Mouse (Mus musculus) CH12.LX (cell line): ENCODE measurements around the gene Aunip. TPM values are rescaled to one million over a fixed set of nuclear protein-coding genes. Genes with fewer than 3 reads are reported as not detected.

Experiments used
- DNase-seq: peaks from one replicate; pipeline ENCODE4 v3.0.0-alpha.2; 2013; ENCODE audit errors: extremely low read depth
- H3K27ac ChIP-seq: 2 replicates; pipeline ENCODE4 v1.5.1; 2012; ENCODE audit warnings: low read depth, mild to moderate bottlenecking, control low read depth, moderate library complexity; ENCODE audit not compliant: insufficient read depth
- H3K27me3 ChIP-seq: replicated peaks from 2 replicates; pipeline ENCODE3; 2012; ENCODE audit warnings: inconsistent platforms
- H3K36me3 ChIP-seq, 2 experiments: replicated peaks in 1 of 2; 2 replicates each; pipeline versions ENCODE3 to v1.6.1; 2012; ENCODE audit warnings: inconsistent platforms in 1 of 2, low read length in 1 of 2, mild to moderate bottlenecking in 1 of 2, mixed read lengths in 1 of 2, moderate library complexity in 1 of 2; ENCODE audit not compliant: control insufficient read depth in 1 of 2, insufficient read depth in 1 of 2
- H3K4me1 ChIP-seq, 2 experiments: 2 replicates each; pipeline ENCODE4 v1.6.1; 2012; ENCODE audit warnings: inconsistent platforms in 1 of 2, moderate library complexity in 1 of 2; ENCODE audit not compliant: insufficient read depth in 2 of 2, control insufficient read depth in 1 of 2
- H3K4me2 ChIP-seq: 2 replicates; pipeline ENCODE4 v1.6.1; 2012; ENCODE audit warnings: low read depth, mild to moderate bottlenecking, control low read depth; ENCODE audit not compliant: poor library complexity, insufficient read depth, severe bottlenecking
- H3K4me3 ChIP-seq, 3 experiments: fragments of 150-350 bp in 1 of 3; sonication (generic) in 1 of 3; replicated peaks in 1 of 3; 2 replicates each; pipeline versions ENCODE3 to v1.5.1; 2011 to 2012; ENCODE audit warnings: low read depth in 2 of 3, low read length in 2 of 3, mild to moderate bottlenecking in 2 of 3, moderate library complexity in 2 of 3, control low read depth in 1 of 3, improper control_type of control experiment in 1 of 3, inconsistent platforms in 1 of 3, mixed read lengths in 1 of 3; ENCODE audit not compliant: poor library complexity in 1 of 3
- H3K79me2 ChIP-seq: replicated peaks from 2 replicates; pipeline ENCODE4 v1.6.1; 2012; ENCODE audit warnings: mild to moderate bottlenecking, moderate library complexity; ENCODE audit not compliant: control insufficient read depth, poor library complexity, insufficient read depth, severe bottlenecking; ENCODE audit errors: extremely low read depth
- H3K9ac ChIP-seq: 2 replicates; pipeline ENCODE4 v1.6.1; 2012; ENCODE audit warnings: low read depth, mild to moderate bottlenecking, control low read depth, moderate library complexity; ENCODE audit not compliant: insufficient read depth
- H3K9me3 ChIP-seq: replicated peaks from 2 replicates; pipeline ENCODE3; 2012; ENCODE audit warnings: low read length, inconsistent platforms, mixed read lengths
- CHD1 ChIP-seq: IDR thresholded peaks from 2 replicates; pipeline ENCODE4 v1.6.1; 2012; ENCODE audit warnings: low read depth, low read length, improper control_type of control experiment, inconsistent platforms
- CHD2 ChIP-seq: IDR thresholded peaks from 2 replicates; pipeline ENCODE4 v1.6.1; 2011; ENCODE audit warnings: low read length, improper control_type of control experiment
- CTCF ChIP-seq, 2 experiments: IDR thresholded peaks in 1 of 2; conservative IDR thresholded peaks in 1 of 2; 2 replicates each; pipeline ENCODE4 v1.5.1; 2011 to 2012; ENCODE audit warnings: low read depth in 2 of 2, low read length in 2 of 2, improper control_type of control experiment in 1 of 2, inconsistent platforms in 1 of 2, mild to moderate bottlenecking in 1 of 2, moderate library complexity in 1 of 2
- ELF1 ChIP-seq: IDR thresholded peaks from 2 replicates; pipeline ENCODE4 v1.6.1; 2014; ENCODE audit warnings: low read depth, mild to moderate bottlenecking, inconsistent platforms, low read length, improper control_type of control experiment
- ETS1 ChIP-seq: conservative IDR thresholded peaks from 2 replicates; pipeline ENCODE4 v1.6.1; 2012; ENCODE audit warnings: low read depth, mild to moderate bottlenecking, inconsistent platforms, low read length, improper control_type of control experiment, moderate library complexity
- GABPA ChIP-seq: IDR thresholded peaks from 2 replicates; pipeline ENCODE4 v1.6.1; 2012; ENCODE audit warnings: low read depth, low read length, improper control_type of control experiment, inconsistent platforms; ENCODE audit not compliant: insufficient replicate concordance
- HCFC1 ChIP-seq: IDR thresholded peaks from 2 replicates; pipeline ENCODE4 v1.6.1; 2012; ENCODE audit warnings: low read depth, mild to moderate bottlenecking, inconsistent platforms, low read length, improper control_type of control experiment
- IRF4 ChIP-seq: IDR thresholded peaks from 2 replicates; pipeline ENCODE4 v1.6.1; 2014; ENCODE audit warnings: low read depth, mild to moderate bottlenecking, inconsistent platforms, low read length, improper control_type of control experiment
- JUN ChIP-seq: IDR thresholded peaks from 2 replicates; pipeline ENCODE4 v1.6.1; 2011; ENCODE audit warnings: low read depth, mild to moderate bottlenecking, low read length, improper control_type of control experiment, moderate library complexity; ENCODE audit not compliant: insufficient read depth
- JUND ChIP-seq: conservative IDR thresholded peaks from 2 replicates; pipeline ENCODE4 v1.6.1; 2011; ENCODE audit warnings: low read depth, low read length, improper control_type of control experiment
- MXI1 ChIP-seq: IDR thresholded peaks from 2 replicates; pipeline ENCODE4 v1.6.1; 2011; ENCODE audit warnings: mild to moderate bottlenecking, low read depth, low read length, improper control_type of control experiment
- POLR2AphosphoS2 ChIP-seq: IDR thresholded peaks from 2 replicates; pipeline ENCODE4 v1.6.1; 2011; ENCODE audit warnings: low read depth, low read length, improper control_type of control experiment
- RAD21 ChIP-seq: IDR thresholded peaks from 2 replicates; pipeline ENCODE4 v1.6.1; 2011; ENCODE audit warnings: low read depth, mild to moderate bottlenecking, low read length, improper control_type of control experiment, moderate library complexity
- TBP ChIP-seq: conservative IDR thresholded peaks from 2 replicates; pipeline ENCODE4 v1.6.1; 2011; ENCODE audit warnings: low read depth, low read length, improper control_type of control experiment
- UBTF ChIP-seq: IDR thresholded peaks from 2 replicates; pipeline ENCODE4 v1.6.1; 2012; ENCODE audit warnings: low read depth, mild to moderate bottlenecking, inconsistent platforms, low read length, improper control_type of control experiment, moderate library complexity
- ZC3H11A ChIP-seq: IDR thresholded peaks from 2 replicates; pipeline ENCODE4 v1.6.1; 2012; ENCODE audit warnings: low read depth, mild to moderate bottlenecking, inconsistent platforms, low read length, improper control_type of control experiment
- ZKSCAN1 ChIP-seq: IDR thresholded peaks from 2 replicates; pipeline ENCODE4 v1.6.1; 2012; ENCODE audit warnings: low read depth, inconsistent platforms, low read length, improper control_type of control experiment, borderline replicate concordance
- ZNF384 ChIP-seq: IDR thresholded peaks from 2 replicates; pipeline ENCODE4 v1.6.1; 2012; ENCODE audit warnings: low read depth, low read length, improper control_type of control experiment, inconsistent platforms
- dilution Hi-C: fragments of 300-500 bp; cut with MboI; formaldehyde crosslinking; loops from 2 replicates; pipeline ENCODE4 v1.14.3; 2020; ENCODE audit warnings: low sequenced_read_pairs; ENCODE audit not compliant: extremely low pct_unique_long_range_greater_than_20kb, extremely low pct_ligation_motif_present
- in situ Hi-C: fragments of 300-500 bp; cut with MboI; formaldehyde crosslinking; loops from 3 replicates; pipeline ENCODE4 v1.14.3; 2019; ENCODE audit warnings: low sequenced_read_pairs, low pct_ligation_motif_present, low pct_unique_long_range_greater_than_20kb, mixed read lengths
- polyA plus RNA-seq: library from polyadenylated mRNA; unstranded; fragments of >175 nt; gene quantifications from 2 replicates; pipeline ENCODE4 v1.2.1, GENCODE M21; 2012; ENCODE audit warnings: low read depth; ENCODE audit not compliant: insufficient read length
- total RNA-seq, 2 experiments: library from RNA; depleted of rRNA; stranded (reverse); fragments of 300-350 nt in 1 of 2; fragments of >200 nt in 1 of 2; gene quantifications; 2 replicates each; pipeline ENCODE4 v1.2.3; 2012 to 2014

The Aunip gene
- total and polyA plus RNA-seq, 3 experiments, result 11.5 to 14.9 (median 11.7) TPM

DNA sequence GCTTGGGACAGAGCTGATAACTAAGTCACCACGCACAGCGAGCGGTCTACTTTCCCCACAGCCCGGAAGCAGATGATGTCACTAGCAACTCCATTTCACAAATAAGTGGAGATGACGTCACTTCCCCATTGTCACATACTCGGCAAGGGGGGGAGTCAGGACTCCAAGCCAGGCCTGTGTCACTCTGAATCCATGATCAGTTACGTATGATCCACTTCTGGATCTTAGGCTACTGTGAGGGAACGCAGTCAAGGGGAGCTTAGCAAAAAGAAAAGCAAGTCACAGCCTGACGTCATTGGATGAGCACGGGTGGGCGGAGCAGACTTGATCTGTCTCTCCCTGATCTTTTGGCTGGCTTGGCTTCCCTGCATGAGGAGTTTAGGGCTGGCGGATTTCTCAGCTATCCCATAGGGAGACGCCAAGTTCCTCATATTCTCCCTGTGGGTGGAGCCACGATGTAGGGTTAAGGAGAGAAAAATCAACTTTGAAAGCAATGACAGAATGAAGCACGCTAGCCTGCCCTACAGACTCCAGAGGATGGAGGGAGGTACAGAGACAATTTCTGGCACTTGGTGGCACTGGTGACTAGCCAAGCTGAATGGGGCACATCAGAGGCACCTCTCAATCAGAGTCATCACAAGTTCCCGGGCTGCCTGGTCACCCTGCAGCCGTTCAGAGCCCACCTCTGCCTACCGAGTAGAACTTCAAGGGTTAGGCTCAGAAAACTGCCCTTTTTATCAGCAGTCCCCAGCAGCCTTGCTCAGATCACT is 37.6 kb downstream of the Aunip start (continued):
- no peak for TF ChIP-seq ZNF384
- TF ChIP-seq RAD21, result peak; percentile 18
- TF ChIP-seq, all 38 proteins: peak for 4

DNA sequence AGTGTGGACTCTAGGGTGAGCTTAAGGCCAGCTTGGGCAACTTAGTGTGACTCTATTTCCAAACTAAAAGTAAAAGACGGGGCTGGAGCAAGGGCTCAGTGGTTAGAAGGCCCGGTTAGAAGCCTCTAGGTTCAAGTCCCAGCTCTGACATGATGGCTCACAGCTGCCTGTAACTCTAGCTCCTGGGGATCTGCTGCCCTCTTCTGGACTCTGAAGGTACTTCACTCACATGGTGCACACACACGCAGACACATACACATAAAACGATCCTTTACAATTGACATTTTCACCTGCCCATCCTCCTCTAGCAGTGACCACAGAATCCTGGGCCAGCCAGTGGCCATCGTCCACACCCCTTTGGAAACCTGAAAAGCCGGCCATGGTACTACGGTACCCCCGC is 39.1 kb downstream of the Aunip start:
- no peaks in the 10 kb centered on the region for H3K27me3 ChIP-seq
- H3K9me3 ChIP-seq, result peaks cover 16% of the 10 kb centered on the region
- H3K36me3 ChIP-seq, result no peaks in the 10 kb centered on the region
- DNase-seq, result no peak
- H3K27ac ChIP-seq, result no peak overlapping the region
- dilution Hi-C loops, result no loop called here
- in situ Hi-C loops, result loop anchor here (10.0 kb wide), 1 partner anchor 245 kb away; no protein-coding TSS in a partner anchor
- H3K4me2 ChIP-seq, result no peak overlapping the region
- H3K9ac ChIP-seq, result no peak overlapping the region
- TF ChIP-seq UBTF (no peak), MXI1 (no peak), TBP (no peak), ELF1 (no peak), ZKSCAN1 (no peak), JUN (no peak), ETS1 (no peak), CTCF (conservative IDR thresholded peaks at IDR 0.05 in 1 of 2, IDR thresholded peaks at IDR 0.05 in 1 of 2; ENCODE audit: low read depth in 2 of 2, low read length in 2 of 2) (0 out of 4 replicates have a peak, but pooled peaks of 1 of the 2 experiments have one; percentile 5)
- H3K4me1 ChIP-seq, result peaks cover 0 to 8% of the 10 kb centered on the region in 2 experiments; a peak in 1 of 4 replicates
- H3K4me3 ChIP-seq, result no peak overlapping the region
- H3K79me2 ChIP-seq, result no peaks in the 10 kb centered on the region

DNA sequence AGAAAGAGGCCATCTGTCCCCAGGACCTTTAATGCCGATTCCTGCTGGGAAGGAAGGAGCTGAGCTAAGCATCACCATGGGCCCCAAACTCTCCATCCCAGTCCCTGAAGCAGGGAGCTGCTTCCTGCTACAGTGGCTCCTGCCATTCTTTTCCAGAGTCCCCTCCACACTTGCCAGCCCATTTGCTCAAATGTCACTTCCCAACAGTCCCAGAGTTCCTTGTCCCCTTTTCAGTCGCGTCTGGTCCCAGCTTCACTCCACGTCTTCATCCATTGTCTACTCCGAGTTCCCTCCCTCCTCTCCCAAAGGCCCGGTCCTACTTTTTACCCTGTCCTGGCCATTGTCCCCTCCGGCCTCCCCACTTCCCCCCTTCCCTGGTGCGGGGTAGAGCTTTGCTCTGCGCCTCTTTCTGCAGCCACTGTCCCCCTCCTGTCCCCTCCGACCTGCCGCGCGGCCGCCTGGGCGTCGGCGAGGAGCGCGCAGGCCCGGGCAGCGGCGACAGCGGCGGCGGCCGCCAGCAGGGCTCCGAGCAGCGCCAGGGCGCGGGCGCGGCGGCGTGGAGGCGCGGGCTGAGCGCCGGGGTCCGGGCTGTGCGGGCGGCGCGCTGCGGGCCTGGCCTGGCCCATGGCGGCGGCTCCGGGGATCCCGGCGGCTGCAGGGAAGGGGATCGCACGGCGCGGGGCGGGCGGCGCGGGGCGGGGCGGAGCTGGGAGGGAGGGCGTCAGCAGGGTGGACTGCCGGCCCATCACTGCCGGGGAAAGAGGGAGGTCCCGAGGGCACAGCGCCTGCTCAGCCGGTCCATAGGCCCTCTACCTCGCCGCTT is 40.9 kb downstream of the Aunip start, which contains the start of gene Selenon:
TSS of gene Selenon (minus strand) at position 673 of the 823 bp plus-strand sequence.
- Histone ChIP-seq H3K27me3 (no peaks in the 10 kb centered on the region), H3K9ac (no peak within 1 kb of the TSS), H3K4me1 (peaks cover 0 to 8% of the 10 kb centered on the region in 2 experiments; a peak in 1 of 4 replicates), H3K36me3 (no peaks in the 10 kb centered on the region), H3K79me2 (no peaks in the 10 kb centered on the region), H3K4me2 (no peak within 1 kb of the TSS), H3K4me3 (no peak within 1 kb of the TSS), H3K9me3 (peaks cover 16% of the 10 kb centered on the region)
- no peak for DNase-seq
- in situ Hi-C loops, result no loop called here
- TF ChIP-seq POLR2AphosphoS2, result no peak
- no peak for TF ChIP-seq CHD2
- no peak for TF ChIP-seq JUND
- TF ChIP-seq ETS1, result no peak
- TF ChIP-seq GABPA, result no peak
- TF ChIP-seq JUN, result no peak
- TF ChIP-seq IRF4, result no peak
- TF ChIP-seq ZC3H11A, result no peak
- TF ChIP-seq CHD1, result no peak
- no peak for TF ChIP-seq TBP
- TF ChIP-seq UBTF, result no peak
- no peak for TF ChIP-seq HCFC1
- TF ChIP-seq, all 38 proteins: peak for 0
- no peak within 1 kb of the TSS for H3K27ac ChIP-seq
- dilution Hi-C loops, result no loop called here
